Mouse (Mus musculus) liver, embryonic 15.5 days (tissue): ENCODE measurements around the gene Cops2. TPM values are rescaled to one million over a fixed set of nuclear protein-coding genes. Genes with fewer than 3 reads are reported as not detected.
A peak's percentile ranks its signal among the peaks of the same experiment; 100 is the strongest.

Experiments used
- ATAC-seq: fragments of 200-750 bp; cut with Nextera tagmentation; 2 replicates; pipeline ENCODE4 v1.8.0; 2017; ENCODE audit warnings: moderate number of reproducible peaks, mild to moderate bottlenecking, moderate library complexity; ENCODE audit not compliant: insufficient read depth
- H3K27ac ChIP-seq: fragments of 300-500 bp; sonication (generic); replicated peaks from 2 replicates; pipeline ENCODE4 v1.5.1; 2015; ENCODE audit warnings: mild to moderate bottlenecking, inconsistent platforms
- H3K27me3 ChIP-seq: fragments of 300-500 bp; sonication (generic); 2 replicates; pipeline ENCODE4 v1.6.1; 2015; ENCODE audit warnings: mild to moderate bottlenecking, inconsistent platforms
- H3K36me3 ChIP-seq: fragments of 300-500 bp; sonication (generic); replicated peaks from 2 replicates; pipeline ENCODE4 v1.6.1; 2015; ENCODE audit warnings: moderate library complexity, mild to moderate bottlenecking, inconsistent platforms
- H3K4me1 ChIP-seq: fragments of 300-500 bp; sonication (generic); replicated peaks from 2 replicates; pipeline ENCODE4 v1.6.1; 2015; ENCODE audit warnings: inconsistent platforms
- H3K4me2 ChIP-seq: fragments of 300-500 bp; sonication (generic); 2 replicates; pipeline ENCODE4 v1.6.1; 2015; ENCODE audit warnings: moderate library complexity, mild to moderate bottlenecking, inconsistent platforms
- H3K4me3 ChIP-seq: fragments of 300-500 bp; sonication (generic); replicated peaks from 2 replicates; pipeline ENCODE4 v1.5.1; 2015; ENCODE audit warnings: mild to moderate bottlenecking, inconsistent platforms
- H3K9ac ChIP-seq: fragments of 300-500 bp; sonication (generic); 2 replicates; pipeline ENCODE4 v1.6.1; 2015; ENCODE audit warnings: moderate library complexity, mild to moderate bottlenecking, inconsistent platforms
- H3K9me3 ChIP-seq: fragments of 300-500 bp; sonication (generic); replicated peaks from 2 replicates; pipeline ENCODE4 v1.6.1; 2016; ENCODE audit warnings: inconsistent platforms
- WGBS: fragments of 180-500 bp; shearing (Covaris S2); methylation state at CpG from one replicate; pipeline ENCODE4 v1.1.7; 2015; ENCODE audit warnings: mixed read lengths; ENCODE audit not compliant: insufficient replicate concordance; 5-methylcytosine and 5-hydroxymethylcytosine counted together
- polyA plus RNA-seq: library from polyadenylated mRNA; unstranded; fragments of >200 nt; fragmentation: Nextera tagmentation; extraction: Ambion mirVana; gene quantifications from 2 replicates; pipeline ENCODE4 v1.2.1, GENCODE M21; 2015

The Cops2 gene
- polyA plus RNA-seq, 1 experiment from 2014 or later, result 39.5 TPM

DNA sequence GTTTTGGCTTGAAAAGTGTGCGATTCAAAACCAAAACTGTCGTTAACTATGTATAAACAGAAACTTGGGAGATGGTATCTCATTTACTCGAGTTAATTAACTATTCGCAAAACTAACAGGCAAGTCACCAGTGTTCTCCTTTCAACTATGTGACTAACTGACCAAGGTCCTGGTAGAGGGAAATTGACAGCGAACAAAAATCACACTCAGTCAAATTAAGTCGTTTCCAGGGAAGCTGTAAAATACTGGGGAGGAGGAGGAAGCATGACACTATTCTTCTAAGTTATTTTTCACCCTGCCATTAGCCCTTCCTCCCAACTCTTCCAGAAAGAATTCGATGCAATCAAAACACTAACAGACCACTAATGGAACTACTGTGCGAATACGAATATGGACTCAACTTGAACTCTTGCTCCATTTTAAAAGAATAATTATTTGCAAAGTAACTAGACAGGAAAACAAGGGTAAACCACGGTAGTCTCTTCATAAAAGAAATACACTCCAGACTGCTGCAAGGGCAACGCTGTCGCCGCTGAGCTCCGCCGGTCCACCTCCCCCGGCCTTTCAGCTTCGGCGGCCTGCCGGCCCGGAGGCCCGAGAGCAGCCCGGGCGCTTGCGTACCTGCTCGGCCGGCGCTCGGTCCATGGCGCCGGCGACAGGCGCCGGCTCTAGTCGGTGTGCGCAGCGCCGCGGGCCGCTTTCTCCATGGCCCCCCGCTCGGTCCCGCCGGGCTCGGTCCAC lies 76.8 kb downstream of the Cops2 start:
- 0 out of 2 replicates have a peak, but pooled peaks cover 6% of the 10 kb centered on the region for H3K36me3 ChIP-seq
- peaks cover 24% of the 10 kb centered on the region for H3K4me1 ChIP-seq
- H3K4me3 ChIP-seq, result peak overlapping the region; percentile 98
- H3K4me2 ChIP-seq, result peak overlapping the region; percentile 85
- peak overlapping the region; percentile 98 for H3K9ac ChIP-seq
- peak overlapping the region; percentile 82 for H3K27ac ChIP-seq
- 2% methylated on average over 44 of the region's 44 CpGs for WGBS
- peak; percentile 14; the same call in 1 of the 2 replicates for ATAC-seq
- peaks cover 8% of the 10 kb centered on the region; the same call in 1 of the 2 replicates for H3K27me3 ChIP-seq
- H3K9me3 ChIP-seq, result no peaks in the 10 kb centered on the region

DNA sequence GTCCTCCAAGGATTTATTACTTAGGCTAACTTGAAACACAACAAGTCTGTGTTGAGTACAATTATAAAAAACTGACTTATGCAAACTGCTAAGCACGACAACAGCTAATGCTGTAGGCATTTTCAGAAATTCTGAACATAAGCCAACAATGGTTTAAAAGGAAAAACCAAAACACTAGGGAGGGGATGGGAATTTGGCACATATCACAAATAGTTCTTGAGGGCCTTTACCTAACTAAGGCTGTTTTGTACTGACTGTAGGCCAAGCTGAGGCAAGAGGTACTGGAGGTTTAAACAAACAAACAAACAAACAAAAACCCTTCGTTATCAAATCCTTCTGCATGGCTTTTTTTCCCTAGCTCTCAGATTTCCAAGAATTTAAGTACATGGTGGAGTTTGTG lies 77.9 kb downstream of the Cops2 start:
- H3K27me3 ChIP-seq, result peaks cover 8% of the 10 kb centered on the region; the same call in 1 of the 2 replicates
- no peaks in the 10 kb centered on the region for H3K9me3 ChIP-seq
- 68% methylated on average over 2 of the region's 2 CpGs for WGBS
- peak overlapping the region; percentile 85 for H3K4me2 ChIP-seq
- no peak overlapping the region for H3K9ac ChIP-seq
- H3K36me3 ChIP-seq, result 0 out of 2 replicates have a peak, but pooled peaks cover 6% of the 10 kb centered on the region
- H3K4me3 ChIP-seq, result peak overlapping the region; percentile 98; the same call in 1 of the 2 replicates
- H3K27ac ChIP-seq, result no peak overlapping the region
- peaks cover 24% of the 10 kb centered on the region for H3K4me1 ChIP-seq
- no peak for ATAC-seq

Other genes starting within 250 kb of the Cops2 start
- 4.2 and 4.5 TPM in 2 replicates for gene Cep152, start 234.0 kb downstream of the Cops2 start, polyA plus RNA-seq
- gene Eid1, start 186.0 kb downstream of the Cops2 start, polyA plus RNA-seq, result 34.4 and 37.1 TPM in 2 replicates
- 0.74 and 0.83 TPM in 2 replicates for gene Shc4, start 135.0 kb downstream of the Cops2 start, polyA plus RNA-seq
- gene Secisbp2l, start 76.3 kb downstream of the Cops2 start, polyA plus RNA-seq, result 4.5 and 5.4 TPM in 2 replicates
- 9.3 and 9.5 TPM in 2 replicates for gene Galk2, start within 50 bp of the Cops2 start, polyA plus RNA-seq
- 0.09 and 0.29 TPM in 2 replicates for gene Fgf7, start 175.5 kb upstream of the Cops2 start, polyA plus RNA-seq